Mouse (Mus musculus) neural tube, postnatal 0 days (tissue): ENCODE measurements around the gene Ipo5. TPM values are rescaled to one million over a fixed set of nuclear protein-coding genes. Genes with fewer than 3 reads are reported as not detected.

ENCODE experiments used
- polyA plus RNA-seq: library from polyadenylated mRNA; unstranded; fragments of >200 nt; fragmentation: Nextera tagmentation; extraction: Ambion mirVana; gene quantifications from 2 replicates; pipeline ENCODE4 v1.2.1, GENCODE M21; 2015

Ipo5 gene
- 36.9 and 39.1 TPM in 2 replicates for polyA plus RNA-seq

DNA sequence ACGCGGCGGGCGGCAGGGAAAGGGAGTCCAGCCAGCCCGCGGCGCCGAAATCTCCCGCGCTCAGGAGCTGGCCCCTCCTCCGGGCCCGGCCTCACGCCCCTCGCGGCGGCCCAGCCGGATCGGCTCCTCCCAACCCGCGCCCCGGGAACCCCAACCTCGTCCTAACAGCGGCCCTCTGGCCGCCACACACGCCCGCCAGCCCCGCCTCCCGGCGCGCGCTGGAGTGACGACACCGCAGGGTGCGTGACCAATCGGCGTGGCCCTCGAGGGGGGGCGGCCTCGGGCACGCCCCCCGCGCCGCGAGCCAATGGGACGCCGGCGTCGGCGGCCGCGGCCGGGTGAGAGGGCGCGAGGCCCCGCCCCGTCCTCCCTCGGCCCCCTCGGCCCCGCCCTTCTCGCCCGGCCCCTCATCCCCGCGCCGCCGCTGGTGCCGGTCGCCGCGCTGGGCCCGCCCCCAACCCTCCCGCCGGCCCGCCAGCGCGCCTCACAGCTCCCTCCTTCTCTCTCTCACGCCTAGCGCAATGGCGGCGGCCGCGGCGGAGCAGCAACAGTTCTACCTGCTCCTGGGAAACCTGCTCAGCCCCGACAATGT lies at the start of gene Ipo5:
Gene Ipo5 (plus strand): TSS at position 492 of the 592 bp plus-strand sequence.

Other genes starting within 250 kb of the Ipo5 start
- gene Farp1, start 124.0 kb downstream of the Ipo5 start, polyA plus RNA-seq: 27.9 and 29.6 TPM in 2 replicates